Mouse (Mus musculus) midbrain, embryonic 14.5 days (tissue): Measurements from ENCODE around the gene Nudcd2. TPM values are rescaled to one million over a fixed set of nuclear protein-coding genes. Genes with fewer than 3 reads are reported as not detected.
"Not testable (repeated sequence)": the region's sequence is repeated elsewhere in the genome, so short reads cannot be mapped to it uniquely, and the experiment has no call there.

ENCODE experiments used
- ATAC-seq: fragments of 200-750 bp; cut with Nextera tagmentation; 2 replicates; pipeline ENCODE4 v1.8.0; 2017; ENCODE audit warnings: moderate number of reproducible peaks, moderate library complexity; ENCODE audit not compliant: low FRiP score, low TSS enrichment
- DNase-seq: peaks from one replicate; pipeline ENCODE4 v3.0.0-alpha.2; 2015
- H3K27ac ChIP-seq: fragments of 300-500 bp; sonication (generic); replicated peaks from 2 replicates; pipeline ENCODE4 v1.5.1; 2014; ENCODE audit warnings: mild to moderate bottlenecking, low read depth, low read length, moderate library complexity
- H3K27me3 ChIP-seq: fragments of 300-500 bp; sonication (generic); 2 replicates; pipeline ENCODE4 v1.6.1; 2014; ENCODE audit warnings: low read length, control low read depth, mixed read lengths; ENCODE audit not compliant: control insufficient read depth, insufficient read depth
- H3K36me3 ChIP-seq: fragments of 300-500 bp; sonication (generic); 2 replicates; pipeline ENCODE4 v1.6.1; 2014; ENCODE audit warnings: low read length, control low read depth; ENCODE audit not compliant: control insufficient read depth, insufficient read depth
- H3K4me1 ChIP-seq: fragments of 300-500 bp; sonication (generic); 2 replicates; pipeline ENCODE4 v1.6.1; 2014; ENCODE audit warnings: mild to moderate bottlenecking, antibody characterized with exemption, low read length, control low read depth; ENCODE audit not compliant: control insufficient read depth, insufficient read depth
- H3K4me2 ChIP-seq: fragments of 300-500 bp; sonication (generic); 2 replicates; pipeline ENCODE4 v1.6.1; 2014; ENCODE audit warnings: mild to moderate bottlenecking, low read length, moderate library complexity
- H3K4me3 ChIP-seq: fragments of 300-500 bp; sonication (generic); replicated peaks from 2 replicates; pipeline ENCODE4 v1.5.1; 2014; ENCODE audit warnings: low read depth, low read length
- H3K9ac ChIP-seq: fragments of 300-500 bp; sonication (generic); replicated peaks from 2 replicates; pipeline ENCODE4 v1.6.1; 2014; ENCODE audit warnings: mild to moderate bottlenecking, low read length, moderate library complexity
- H3K9me3 ChIP-seq: fragments of 300-500 bp; sonication (generic); 2 replicates; pipeline ENCODE4 v1.6.1; 2016; ENCODE audit warnings: low read length, control low read depth, mixed read lengths; ENCODE audit not compliant: control insufficient read depth
- WGBS: fragments of 180-500 bp; shearing (Covaris S2); extraction: QIAGEN DNeasy Blood & Tissue Kit; methylation state at CpG from one replicate; pipeline ENCODE4 v1.1.7; 2014; 5-methylcytosine and 5-hydroxymethylcytosine counted together
- polyA plus RNA-seq: library from polyadenylated mRNA; unstranded; fragments of >200 nt; fragmentation: Nextera tagmentation; extraction: Ambion mirVana; gene quantifications from 2 replicates; pipeline ENCODE4 v1.2.1, GENCODE M21; 2014

The Nudcd2 gene
- polyA plus RNA-seq, 1 experiment from 2014 or later: 74.9 TPM

DNA sequence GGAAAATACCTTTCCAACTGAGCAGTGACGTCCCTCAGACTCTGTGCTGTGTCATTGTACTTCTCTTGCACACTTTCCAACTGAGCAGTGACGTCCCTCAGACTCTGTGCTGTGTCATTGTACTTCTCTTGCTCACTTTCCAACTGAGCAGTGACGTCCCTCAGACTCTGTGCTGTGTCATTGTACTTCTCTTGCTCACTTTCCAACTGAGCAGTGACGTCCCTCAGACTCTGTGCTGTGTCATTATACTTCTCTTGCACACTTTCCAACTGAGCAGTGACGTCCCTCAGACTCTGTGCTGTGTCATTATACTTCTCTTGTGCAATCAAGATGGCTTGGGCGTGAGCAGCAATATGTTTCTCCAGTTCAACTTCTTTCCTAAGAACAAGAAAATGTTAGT lies 23.6 kb upstream of the Nudcd2 start:
- H3K36me3 ChIP-seq: peaks cover 20% of the 10 kb centered on the region; the same call in 1 of the 2 replicates

DNA sequence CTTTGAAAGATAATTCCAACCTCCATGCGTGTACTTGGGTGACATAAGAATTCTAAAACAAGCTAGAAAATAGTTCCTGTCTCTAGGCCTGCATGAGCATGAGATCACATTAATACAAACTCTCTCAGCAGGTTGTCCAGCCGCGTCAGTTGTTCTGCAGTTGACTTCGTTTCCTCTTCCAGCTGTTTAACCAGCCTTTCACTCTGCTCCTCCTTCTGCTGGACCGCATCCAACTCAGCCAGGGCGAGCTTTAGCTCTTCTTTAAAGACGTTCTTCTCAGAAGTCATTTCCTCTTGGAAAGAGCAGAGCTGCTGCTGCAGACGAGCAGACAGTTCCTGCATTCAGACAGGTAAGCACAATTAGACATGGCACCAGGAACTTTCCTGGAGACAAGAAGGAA lies 19.6 kb upstream of the Nudcd2 start:
- H3K27ac ChIP-seq: no peak overlapping the region
- H3K4me3 ChIP-seq: no peak overlapping the region
- no peak overlapping the region for H3K4me2 ChIP-seq
- H3K9me3 ChIP-seq: no peaks in the 10 kb centered on the region
- DNase-seq (peak; percentile 7), ATAC-seq (no peak)
- no peak overlapping the region for H3K9ac ChIP-seq
- 86% methylated on average over 8 of the region's 8 CpGs for WGBS
- H3K27me3 ChIP-seq: no peaks in the 10 kb centered on the region
- H3K36me3 ChIP-seq: peaks cover 21% of the 10 kb centered on the region; the same call in 1 of the 2 replicates
- H3K4me1 ChIP-seq: no peaks in the 10 kb centered on the region

More for the DNA sequence above, 23.6 kb upstream of the Nudcd2 start:
- H3K27ac ChIP-seq, H3K4me2 ChIP-seq, H3K4me1 ChIP-seq, H3K9ac ChIP-seq, DNase-seq, ATAC-seq, H3K9me3 ChIP-seq, H3K27me3 ChIP-seq, H3K4me3 ChIP-seq: not testable (repeated sequence)
- WGBS: 92% methylated on average over 6 of the region's 6 CpGs

DNA sequence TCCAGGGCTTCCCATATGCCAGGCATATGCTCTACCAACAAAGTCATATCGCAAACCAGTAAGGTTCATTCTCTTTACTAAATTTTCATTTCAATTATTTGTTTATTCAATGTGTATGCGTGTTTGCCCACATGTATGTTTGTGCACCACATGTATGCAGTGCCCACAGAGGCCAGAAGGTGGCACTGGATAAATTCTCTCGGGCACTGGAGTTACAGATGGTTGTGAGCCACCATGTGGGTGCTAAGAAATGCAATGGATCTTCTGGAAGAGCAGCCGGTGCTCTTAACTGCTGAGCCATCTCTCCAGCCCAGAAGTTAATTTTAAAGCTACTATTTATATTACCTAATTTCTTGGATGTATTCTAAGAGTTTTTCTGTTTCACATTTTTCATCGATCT lies 17.9 kb upstream of the Nudcd2 start:
- H3K4me1 ChIP-seq: no peaks in the 10 kb centered on the region
- no peaks in the 10 kb centered on the region for H3K9me3 ChIP-seq
- H3K9ac ChIP-seq: no peak overlapping the region
- no peaks in the 10 kb centered on the region for H3K27me3 ChIP-seq
- no peak for DNase-seq
- H3K27ac ChIP-seq: no peak overlapping the region
- 93% methylated on average over 5 of the region's 5 CpGs for WGBS
- no peak for ATAC-seq
- H3K4me3 ChIP-seq: no peak overlapping the region
- peaks cover 13% of the 10 kb centered on the region; the same call in 1 of the 2 replicates for H3K36me3 ChIP-seq
- no peak overlapping the region for H3K4me2 ChIP-seq

DNA sequence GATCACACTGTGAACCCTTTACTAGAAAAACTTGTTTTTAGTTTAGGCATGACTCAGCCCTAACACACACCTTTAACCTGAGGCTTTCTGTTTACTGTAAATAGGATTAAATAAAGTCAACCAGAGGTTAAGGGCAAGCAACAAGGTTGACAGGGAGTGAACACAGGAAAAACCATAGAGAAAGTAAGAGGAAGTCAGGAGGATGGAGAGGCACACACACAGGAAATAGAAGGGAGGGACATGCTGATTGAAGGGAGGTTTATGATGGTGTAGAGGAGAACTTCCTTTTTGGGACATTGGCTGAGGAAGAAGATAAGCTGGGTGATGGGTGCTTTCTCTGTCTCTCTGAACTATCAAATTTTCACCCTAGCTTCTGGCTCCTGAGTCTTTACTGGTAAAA lies 15.1 kb upstream of the Nudcd2 start:
- Histone ChIP-seq H3K36me3 (peaks cover 21% of the 10 kb centered on the region), H3K9me3 (no peaks in the 10 kb centered on the region), H3K4me1 (no peaks in the 10 kb centered on the region), H3K4me2 (no peak overlapping the region), H3K27ac (no peak overlapping the region), H3K4me3 (no peak overlapping the region), H3K9ac (no peak overlapping the region), H3K27me3 (no peaks in the 10 kb centered on the region)
- ATAC-seq (no peak), DNase-seq (no peak)

DNA sequence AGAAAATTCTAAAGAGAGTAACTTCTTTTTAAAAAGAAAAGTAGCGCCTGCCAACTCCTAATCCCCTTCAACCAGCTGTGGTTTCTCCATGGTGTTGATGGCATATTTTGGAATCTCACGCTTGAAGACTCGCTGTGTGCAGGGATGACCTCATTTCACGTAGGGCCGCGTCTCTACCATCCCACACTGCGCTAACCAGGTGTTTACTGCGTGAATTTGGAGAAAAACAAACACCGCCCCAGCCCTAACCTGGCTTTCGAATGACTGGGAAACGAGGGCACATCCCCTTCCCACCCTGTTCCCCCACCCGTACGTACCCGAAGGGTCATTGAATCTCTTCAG lies 499 bp upstream of the Nudcd2 start:
- under 1% methylated on average over 14 of the region's 14 CpGs for WGBS
- H3K9me3 ChIP-seq: no peaks in the 10 kb centered on the region
- peak overlapping the region; percentile 27; the same call in 1 of the 2 replicates for H3K9ac ChIP-seq
- peak overlapping the region; percentile 37 for H3K4me3 ChIP-seq
- ATAC-seq (no peak; the same call in 1 of the 2 replicates), DNase-seq (no peak)
- no peaks in the 10 kb centered on the region for H3K27me3 ChIP-seq
- H3K27ac ChIP-seq: no peak overlapping the region
- H3K4me1 ChIP-seq: peaks cover 22% of the 10 kb centered on the region
- peaks cover 22% of the 10 kb centered on the region for H3K36me3 ChIP-seq
- peak overlapping the region; percentile 73 for H3K4me2 ChIP-seq

- Histone ChIP-seq H3K4me2 (peak overlapping the region; percentile 73), H3K9ac (peak overlapping the region; percentile 86)
These were observed 835 bp downstream of the Nudcd2 start for GRCm38 (mm10) chr11:40734251-40734752.

DNA sequence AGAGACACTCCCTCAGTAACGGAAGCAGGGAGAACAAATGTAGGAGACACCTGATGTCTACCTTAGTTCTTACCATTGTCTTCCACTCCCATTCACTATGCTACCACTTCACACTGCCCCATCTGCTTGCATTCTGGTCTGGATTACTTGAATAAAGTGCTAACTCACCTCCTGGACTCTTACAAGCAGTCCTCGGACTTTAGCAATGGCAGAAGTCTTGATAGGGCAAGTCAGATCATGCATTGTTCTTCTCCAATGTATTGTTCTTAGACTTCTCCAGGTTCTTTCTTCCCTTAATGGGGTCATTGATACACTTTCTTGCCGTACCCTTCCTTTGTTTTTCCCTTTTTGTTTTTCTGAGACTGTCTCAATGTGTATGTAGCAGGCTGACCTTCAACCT lies 3.9 kb downstream of the Nudcd2 start:
- Histone ChIP-seq H3K36me3 (peaks cover 46% of the 10 kb centered on the region), H3K4me2 (no peak overlapping the region), H3K4me1 (peaks cover 15% of the 10 kb centered on the region), H3K4me3 (no peak overlapping the region), H3K27ac (no peak overlapping the region), H3K9ac (no peak overlapping the region), H3K9me3 (no peaks in the 10 kb centered on the region), H3K27me3 (no peaks in the 10 kb centered on the region)
- DNase-seq (no peak), ATAC-seq (no peak)
- WGBS: 86% methylated on average over 3 of the region's 3 CpGs

More at GRCm38 (mm10) chr11:40734251-40734752, 835 bp downstream of the Nudcd2 start:
- no peak for DNase-seq
- Histone ChIP-seq H3K27me3 (no peaks in the 10 kb centered on the region), H3K4me3 (peak overlapping the region; percentile 85), H3K36me3 (peaks cover 29% of the 10 kb centered on the region), H3K4me1 (peaks cover 22% of the 10 kb centered on the region), H3K9me3 (no peaks in the 10 kb centered on the region), H3K27ac (0 out of 2 replicates have a peak overlapping the region, but pooled peaks have one; percentile 79)
- 6% methylated on average over 11 of the region's 11 CpGs for WGBS
- no peak for ATAC-seq

DNA sequence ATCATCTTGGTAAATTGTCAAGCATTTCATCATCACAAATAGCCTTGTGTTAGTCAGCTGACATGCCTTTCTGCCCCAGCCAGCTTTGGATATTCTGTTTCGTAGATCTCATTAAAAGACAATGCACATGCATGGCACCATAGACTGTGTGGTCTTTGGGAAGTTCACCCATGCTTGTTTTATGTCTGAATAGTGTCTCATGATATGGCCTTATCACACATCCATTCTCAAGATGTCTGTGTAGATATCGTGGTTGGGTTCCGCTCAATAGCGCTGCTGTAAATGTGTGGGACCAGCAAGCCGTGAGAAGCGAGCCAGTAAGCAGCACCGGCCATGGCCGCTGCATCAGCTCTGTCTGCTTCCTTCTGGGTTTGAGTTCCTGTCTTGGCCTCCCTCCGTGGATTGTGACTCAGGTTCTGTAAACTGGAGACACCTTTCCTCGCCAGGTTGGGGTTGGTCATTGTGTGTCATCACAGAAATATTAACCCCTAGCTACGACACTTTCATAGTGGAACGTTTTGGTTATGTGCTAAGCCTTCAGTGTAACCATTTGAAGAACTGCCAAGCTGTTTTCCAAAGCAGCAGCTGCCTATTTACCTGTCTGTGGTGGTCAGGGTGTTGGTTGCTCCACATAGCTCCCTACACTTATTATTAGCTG lies 8.3 kb downstream of the Nudcd2 start:
- Histone ChIP-seq H3K9ac (no peak overlapping the region), H3K27ac (no peak overlapping the region), H3K36me3 (peaks cover 41% of the 10 kb centered on the region), H3K27me3 (no peaks in the 10 kb centered on the region), H3K4me1 (no peaks in the 10 kb centered on the region), H3K9me3 (no peaks in the 10 kb centered on the region), H3K4me2 (no peak overlapping the region), H3K4me3 (no peak overlapping the region)
- DNase-seq (no peak), ATAC-seq (no peak)
- 93% methylated on average over 12 of the region's 12 CpGs for WGBS

DNA sequence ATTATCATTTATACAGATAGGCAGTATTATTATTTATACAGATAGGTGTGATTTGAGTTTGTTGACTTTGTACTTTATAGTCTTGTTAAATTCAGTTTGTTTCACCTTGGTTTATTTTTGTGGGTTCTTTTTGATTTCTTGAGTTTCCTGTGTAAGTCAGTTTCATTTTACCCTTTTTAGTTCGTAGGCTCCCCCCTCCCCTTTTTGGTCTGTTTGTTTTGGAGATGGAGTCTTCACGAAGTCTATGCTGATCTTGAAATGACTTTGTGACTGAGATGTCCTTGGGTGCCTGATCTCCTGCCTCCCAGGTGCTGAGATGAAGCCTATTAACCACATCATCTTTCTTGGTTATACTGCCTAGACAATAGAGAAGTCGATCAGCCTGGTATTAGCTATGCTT lies 10.9 kb downstream of the Nudcd2 start:
- H3K27ac ChIP-seq: no peak overlapping the region
- no peak overlapping the region for H3K4me2 ChIP-seq
- H3K27me3 ChIP-seq: no peaks in the 10 kb centered on the region
- ATAC-seq: no peak
- no peak for DNase-seq
- WGBS: 89% methylated on average over 3 of the region's 3 CpGs
- no peak overlapping the region for H3K9ac ChIP-seq
- H3K4me3 ChIP-seq: no peak overlapping the region
- H3K9me3 ChIP-seq: no peaks in the 10 kb centered on the region
- no peaks in the 10 kb centered on the region for H3K4me1 ChIP-seq
- H3K36me3 ChIP-seq: peaks cover 17% of the 10 kb centered on the region
